Mouse (Mus musculus) intestine, embryonic 14.5 days (tissue): ENCODE data around the gene Lmo2. TPM values are rescaled to one million over a fixed set of nuclear protein-coding genes. Genes with fewer than 3 reads are reported as not detected.

Experiments used
- ATAC-seq: fragments of 200-750 bp; cut with Nextera tagmentation; replicated peaks from 2 replicates; pipeline ENCODE4 v1.8.0; 2017; ENCODE audit warnings: low read depth, moderate number of reproducible peaks, moderate TSS enrichment, moderate library complexity; ENCODE audit not compliant: low FRiP score, low TSS enrichment
- DNase-seq: peaks from one replicate; pipeline ENCODE4 v3.0.0-alpha.2; 2018; ENCODE audit warnings: low spot score
- H3K27ac ChIP-seq: fragments of 300-500 bp; sonication (generic); 2 replicates; pipeline ENCODE4 v1.5.1; 2014; ENCODE audit warnings: low read depth, mild to moderate bottlenecking, control low read depth
- H3K27me3 ChIP-seq: fragments of 300-500 bp; sonication (generic); replicated peaks from 2 replicates; pipeline ENCODE4 v1.6.1; 2014; ENCODE audit warnings: low read length, control low read depth; ENCODE audit not compliant: control insufficient read depth, insufficient read depth
- H3K36me3 ChIP-seq: fragments of 300-500 bp; sonication (generic); 2 replicates; pipeline ENCODE4 v1.6.1; 2014; ENCODE audit warnings: low read length, control low read depth; ENCODE audit not compliant: control insufficient read depth, insufficient read depth
- H3K4me1 ChIP-seq: fragments of 300-500 bp; sonication (generic); replicated peaks from 2 replicates; pipeline ENCODE4 v1.6.1; 2014; ENCODE audit warnings: low read length, control low read depth, mixed read lengths; ENCODE audit not compliant: control insufficient read depth, insufficient read depth
- H3K4me2 ChIP-seq: fragments of 300-500 bp; sonication (generic); 2 replicates; pipeline ENCODE4 v1.6.1; 2014; ENCODE audit warnings: low read length
- H3K4me3 ChIP-seq: fragments of 300-500 bp; sonication (generic); 2 replicates; pipeline ENCODE4 v1.5.1; 2014; ENCODE audit warnings: low read depth, low read length, control low read depth, mixed read lengths
- H3K9ac ChIP-seq: fragments of 300-500 bp; sonication (generic); 2 replicates; pipeline ENCODE4 v1.6.1; 2014; ENCODE audit warnings: mild to moderate bottlenecking, low read length
- H3K9me3 ChIP-seq: fragments of 300-500 bp; sonication (generic); 2 replicates; pipeline ENCODE4 v1.6.1; 2016; ENCODE audit warnings: low read length, control low read depth; ENCODE audit not compliant: control insufficient read depth
- WGBS: fragments of 180-500 bp; shearing (Covaris S2); extraction: QIAGEN DNeasy Blood & Tissue Kit; methylation state at CpG from one replicate; pipeline ENCODE4 v1.1.7; 2014; 5-methylcytosine and 5-hydroxymethylcytosine counted together
- polyA plus RNA-seq: library from polyadenylated mRNA; unstranded; fragments of >200 nt; fragmentation: Nextera tagmentation; extraction: Ambion mirVana; gene quantifications from 2 replicates; pipeline ENCODE4 v1.2.1, GENCODE M21; 2014

Lmo2 gene
- polyA plus RNA-seq, 1 experiment from 2014 or later, result 17.6 TPM

DNA sequence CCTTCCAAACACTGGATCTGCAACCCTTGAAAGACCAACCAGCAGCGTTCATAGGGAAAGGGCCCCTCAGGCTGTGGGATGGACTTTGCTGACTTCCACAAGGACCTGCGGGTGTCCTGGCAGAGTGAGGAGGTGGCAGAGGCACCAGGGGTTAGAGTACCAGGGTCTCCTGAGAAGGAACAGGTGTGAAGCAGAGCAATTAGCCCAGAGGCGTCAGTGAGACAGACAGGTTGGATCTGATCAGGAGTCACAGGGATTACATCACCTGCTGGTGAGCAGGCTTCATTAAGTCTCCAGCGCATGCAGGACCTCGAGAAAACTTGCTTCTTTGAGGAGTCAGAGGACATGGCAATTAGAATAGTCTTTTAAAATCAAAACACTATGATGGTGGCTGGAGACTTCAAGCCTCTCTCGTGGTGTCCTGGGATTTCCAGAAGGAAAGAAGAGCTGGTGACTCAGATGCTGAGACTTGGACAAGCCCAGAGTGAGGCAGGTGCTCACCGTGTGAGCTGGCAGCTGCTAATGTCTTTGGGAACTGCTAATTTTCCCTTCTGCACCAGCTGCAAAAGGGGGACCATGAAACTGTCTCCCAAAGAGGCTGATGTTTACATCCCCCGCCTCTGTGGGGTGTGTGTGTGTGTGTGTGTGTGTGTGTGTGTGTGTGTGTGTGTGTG lies 9.7 kb upstream of the Lmo2 start:
- H3K4me2 ChIP-seq, result no peak overlapping the region
- no peak for ATAC-seq
- 52% methylated on average over 8 of the region's 8 CpGs for WGBS
- DNase-seq, result no peak
- H3K36me3 ChIP-seq, result no peaks in the 10 kb centered on the region
- no peaks in the 10 kb centered on the region for H3K27me3 ChIP-seq
- H3K9me3 ChIP-seq, result no peaks in the 10 kb centered on the region
- no peak overlapping the region for H3K4me3 ChIP-seq
- no peak overlapping the region for H3K27ac ChIP-seq
- H3K9ac ChIP-seq, result no peak overlapping the region
- H3K4me1 ChIP-seq, result no peaks in the 10 kb centered on the region

DNA sequence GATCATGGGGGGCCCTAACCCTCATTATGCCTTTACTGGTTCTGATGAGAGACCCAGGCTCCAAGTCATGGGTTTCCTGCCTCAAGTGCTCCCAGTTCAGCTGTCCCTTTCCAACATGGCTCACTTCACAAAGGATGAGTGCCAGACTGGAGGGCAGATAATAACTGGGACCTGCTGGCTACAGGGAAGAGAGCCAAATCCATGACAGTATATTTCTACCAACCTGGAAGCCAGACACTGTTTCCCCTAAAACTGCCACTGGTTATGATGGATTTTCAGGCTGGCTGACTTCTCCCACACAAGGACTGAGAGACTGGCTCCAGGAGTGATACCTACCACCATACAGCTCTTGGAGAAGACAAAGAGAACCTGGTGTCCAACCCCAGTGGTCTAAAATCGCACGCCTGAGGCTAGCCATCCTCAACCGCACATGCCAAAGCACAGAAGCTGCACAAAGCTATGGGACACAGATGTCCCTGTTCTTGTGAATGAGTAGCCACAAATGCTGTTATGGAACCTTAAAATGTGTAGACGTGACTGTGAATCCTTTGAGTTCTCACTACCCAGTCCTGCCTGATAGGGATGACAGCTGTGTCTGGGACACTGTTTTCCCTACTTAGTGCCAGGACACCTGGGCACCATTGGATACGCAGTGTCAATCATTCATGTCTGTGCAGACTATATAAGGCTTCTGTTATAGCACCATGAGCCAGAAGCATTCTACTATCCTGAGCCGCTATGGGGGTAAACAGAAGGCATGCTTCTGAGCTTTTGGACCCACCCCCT lies 4.5 kb upstream of the Lmo2 start:
- Histone ChIP-seq H3K4me2 (no peak overlapping the region), H3K27me3 (no peaks in the 10 kb centered on the region), H3K36me3 (no peaks in the 10 kb centered on the region), H3K27ac (no peak overlapping the region), H3K9me3 (no peaks in the 10 kb centered on the region), H3K4me1 (no peaks in the 10 kb centered on the region), H3K9ac (no peak overlapping the region), H3K4me3 (no peak overlapping the region)
- ATAC-seq (no peak), DNase-seq (no peak)
- 92% methylated on average over 6 of the region's 6 CpGs for WGBS

DNA sequence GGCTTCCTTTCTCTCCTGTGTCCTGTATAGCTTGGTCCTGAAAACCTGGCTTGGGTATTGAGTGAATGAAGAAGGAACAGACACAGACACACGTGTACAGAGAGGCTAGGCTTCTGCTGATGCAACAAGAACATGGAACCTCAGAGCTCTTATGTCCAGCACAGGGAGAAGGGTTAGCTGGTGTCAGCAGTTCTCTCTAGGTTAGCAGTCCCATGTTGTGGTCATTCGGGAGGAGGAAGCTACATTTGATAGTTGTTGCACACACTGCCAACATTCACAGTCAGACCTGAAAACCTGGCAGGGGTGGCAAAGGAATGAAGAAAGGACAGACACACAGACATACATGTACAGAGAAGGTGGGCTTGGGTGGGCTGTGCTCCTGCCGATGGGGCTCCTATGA lies 2.1 kb upstream of the Lmo2 start:
- H3K4me2 ChIP-seq, result no peak overlapping the region
- no peaks in the 10 kb centered on the region for H3K9me3 ChIP-seq
- no peak overlapping the region for H3K9ac ChIP-seq
- ATAC-seq (no peak), DNase-seq (no peak)
- H3K4me1 ChIP-seq, result no peaks in the 10 kb centered on the region
- no peak overlapping the region for H3K27ac ChIP-seq
- 77% methylated on average over 3 of the region's 3 CpGs for WGBS
- H3K4me3 ChIP-seq, result no peak overlapping the region
- H3K36me3 ChIP-seq, result no peaks in the 10 kb centered on the region
- H3K27me3 ChIP-seq, result no peaks in the 10 kb centered on the region

DNA sequence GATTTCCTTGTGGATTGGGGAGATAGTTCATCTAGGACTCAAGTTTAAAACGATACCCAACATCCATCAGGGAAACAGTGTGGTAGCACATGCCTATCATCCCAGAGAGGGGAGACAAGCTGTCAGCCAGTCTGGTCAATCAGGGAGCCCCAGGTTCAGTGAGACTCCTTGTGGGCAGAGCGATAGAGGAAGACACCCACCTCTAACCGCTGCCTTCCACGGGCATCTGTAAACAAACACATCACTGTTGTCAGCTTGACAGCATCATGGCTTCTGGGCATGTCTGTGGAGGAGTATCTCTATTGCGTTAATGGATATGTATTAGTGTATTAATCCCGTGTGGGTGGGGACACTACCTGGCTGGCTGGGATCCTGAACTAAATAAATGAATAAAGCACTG lies 919 bp upstream of the Lmo2 start:
- Histone ChIP-seq H3K27ac (no peak overlapping the region), H3K9me3 (no peaks in the 10 kb centered on the region), H3K4me2 (no peak overlapping the region), H3K27me3 (no peaks in the 10 kb centered on the region), H3K4me1 (no peaks in the 10 kb centered on the region), H3K4me3 (no peak overlapping the region), H3K36me3 (no peaks in the 10 kb centered on the region), H3K9ac (no peak overlapping the region)
- 78% methylated on average over 6 of the region's 6 CpGs for WGBS
- DNase-seq (no peak), ATAC-seq (no peak)

DNA sequence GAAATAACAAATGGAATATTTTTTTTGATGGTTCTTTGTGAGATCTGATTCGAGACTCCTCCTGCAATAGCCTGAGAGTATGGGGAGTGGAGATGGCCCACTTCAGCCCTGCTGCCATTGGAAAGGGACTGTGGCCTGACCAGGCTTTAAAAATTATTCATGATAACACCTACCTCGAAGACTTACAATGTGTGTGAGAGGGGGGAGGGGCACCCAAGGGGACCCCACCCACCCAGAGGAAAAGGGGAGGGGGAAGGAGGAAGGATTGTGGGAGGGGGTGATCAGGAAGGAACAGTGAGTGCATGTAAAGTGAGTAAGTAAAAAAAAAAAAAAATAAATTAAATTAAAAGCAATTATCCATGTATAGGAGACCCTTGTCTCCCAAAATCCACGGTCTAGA lies 848 bp downstream of the Lmo2 start:
- H3K4me3 ChIP-seq, result no peak overlapping the region
- WGBS, result 62% methylated on average over 3 of the region's 3 CpGs

DNA sequence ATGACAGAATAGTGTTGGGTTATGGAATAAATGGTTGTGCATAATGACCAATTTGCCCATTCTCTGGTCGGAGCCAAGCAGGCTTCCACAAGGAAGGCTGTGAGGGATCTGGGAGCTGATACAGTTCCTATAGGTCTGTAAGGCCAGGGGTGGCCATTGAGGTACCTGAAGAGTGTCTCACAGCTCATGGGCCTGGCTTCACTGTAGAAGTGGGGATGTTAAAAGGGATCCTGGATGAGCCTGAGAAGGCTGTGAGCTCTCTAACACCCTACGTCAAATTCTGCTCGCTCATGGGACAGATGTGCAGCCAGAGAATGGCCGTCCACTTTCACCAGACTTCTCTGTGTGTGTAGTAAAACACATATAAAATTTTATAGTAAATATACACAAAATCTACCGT lies 1.3 kb downstream of the Lmo2 start:
- Histone ChIP-seq H3K4me1 (no peaks in the 10 kb centered on the region), H3K36me3 (no peaks in the 10 kb centered on the region), H3K27ac (no peak overlapping the region), H3K9ac (no peak overlapping the region), H3K4me2 (no peak overlapping the region), H3K4me3 (no peak overlapping the region), H3K9me3 (no peaks in the 10 kb centered on the region), H3K27me3 (no peaks in the 10 kb centered on the region)
- ATAC-seq (no peak), DNase-seq (no peak)
- 84% methylated on average over 5 of the region's 5 CpGs for WGBS

More for the DNA sequence above, 848 bp downstream of the Lmo2 start:
- Histone ChIP-seq H3K36me3 (no peaks in the 10 kb centered on the region), H3K9ac (no peak overlapping the region), H3K27me3 (no peaks in the 10 kb centered on the region), H3K4me2 (no peak overlapping the region), H3K4me1 (no peaks in the 10 kb centered on the region), H3K9me3 (no peaks in the 10 kb centered on the region), H3K27ac (no peak overlapping the region)
- ATAC-seq, result no peak
- no peak for DNase-seq

DNA sequence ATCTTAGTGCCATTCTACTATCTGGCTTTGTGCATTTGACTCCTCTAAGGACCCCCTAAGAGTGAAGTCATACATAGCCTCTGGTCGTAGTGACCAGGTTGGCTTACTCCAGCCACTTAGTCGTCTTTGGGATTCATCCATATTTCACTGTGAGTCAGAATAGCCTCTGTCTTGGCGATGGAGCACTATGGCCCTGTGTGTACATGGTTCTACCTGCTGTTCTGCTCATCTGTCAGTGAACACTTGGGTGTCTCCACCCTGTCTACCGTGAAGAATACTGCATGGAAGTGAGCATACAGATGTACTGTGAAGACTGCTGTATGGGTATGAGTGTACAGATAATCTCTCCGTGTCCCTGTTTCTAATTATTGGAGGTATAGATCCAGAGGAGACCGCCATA lies 1.8 kb downstream of the Lmo2 start:
- 94% methylated on average over 6 of the region's 6 CpGs for WGBS

DNA sequence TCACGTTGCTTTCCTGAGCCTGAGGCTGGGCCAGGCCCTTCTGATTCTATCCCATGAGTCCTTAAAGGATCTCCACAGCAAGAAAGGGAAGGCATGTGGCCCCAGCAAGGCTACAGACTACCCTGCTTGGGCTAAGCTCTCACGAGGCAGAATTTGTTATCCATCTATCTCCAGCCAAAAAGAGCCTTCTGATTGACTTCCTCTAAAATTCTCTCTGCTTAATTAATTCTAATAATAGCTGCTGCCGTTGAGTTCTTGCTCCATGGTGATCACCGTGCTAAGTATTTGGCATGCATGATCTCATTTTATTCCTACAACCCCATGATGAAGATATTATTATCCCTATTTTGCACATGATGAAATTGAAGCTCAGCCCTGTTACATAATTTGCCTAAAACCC lies 4.6 kb downstream of the Lmo2 start:
- H3K27ac ChIP-seq, result no peak overlapping the region
- H3K36me3 ChIP-seq, result no peaks in the 10 kb centered on the region
- ATAC-seq (no peak), DNase-seq (no peak)
- no peak overlapping the region for H3K4me2 ChIP-seq
- H3K4me1 ChIP-seq, result no peaks in the 10 kb centered on the region
- WGBS, result 69% methylated on average over 4 of the region's 4 CpGs
- no peak overlapping the region for H3K4me3 ChIP-seq
- H3K27me3 ChIP-seq, result no peaks in the 10 kb centered on the region
- no peaks in the 10 kb centered on the region for H3K9me3 ChIP-seq
- H3K9ac ChIP-seq, result no peak overlapping the region

More for the DNA sequence above, 1.8 kb downstream of the Lmo2 start:
- no peak overlapping the region for H3K27ac ChIP-seq
- H3K27me3 ChIP-seq, result no peaks in the 10 kb centered on the region
- H3K4me3 ChIP-seq, result no peak overlapping the region
- H3K4me1 ChIP-seq, result no peaks in the 10 kb centered on the region
- DNase-seq (no peak), ATAC-seq (no peak)
- no peaks in the 10 kb centered on the region for H3K9me3 ChIP-seq
- H3K9ac ChIP-seq, result no peak overlapping the region
- no peaks in the 10 kb centered on the region for H3K36me3 ChIP-seq
- H3K4me2 ChIP-seq, result no peak overlapping the region

DNA sequence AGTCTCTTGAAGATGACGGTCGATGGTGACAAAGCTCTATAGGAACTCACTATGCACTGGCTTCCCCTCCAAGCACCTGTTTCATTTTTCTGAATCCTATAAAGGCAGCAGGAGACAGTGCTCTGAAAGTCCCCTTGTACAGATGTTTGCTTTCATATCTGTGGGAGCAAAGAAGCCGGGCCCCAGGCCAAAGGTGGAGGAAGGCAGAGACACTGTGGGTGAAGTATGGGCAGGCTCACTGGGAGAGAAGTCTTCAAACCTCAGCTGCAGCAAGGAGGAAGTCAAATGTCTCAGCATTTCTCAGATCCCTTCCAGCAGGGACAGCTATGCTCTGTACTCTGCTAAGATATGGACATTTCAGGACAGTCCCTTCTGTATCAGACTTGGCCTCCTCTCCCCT lies 7.6 kb downstream of the Lmo2 start:
- H3K27me3 ChIP-seq, result peaks cover 26% of the 10 kb centered on the region
- no peak for ATAC-seq
- WGBS, result 81% methylated on average over 3 of the region's 3 CpGs

More for the DNA sequence above, 7.6 kb downstream of the Lmo2 start:
- no peaks in the 10 kb centered on the region for H3K36me3 ChIP-seq
- DNase-seq, result no peak
- H3K27ac ChIP-seq, result no peak overlapping the region
- H3K4me3 ChIP-seq, result no peak overlapping the region
- H3K9me3 ChIP-seq, result no peaks in the 10 kb centered on the region
- H3K4me2 ChIP-seq, result no peak overlapping the region
- no peak overlapping the region for H3K9ac ChIP-seq
- H3K4me1 ChIP-seq, result no peaks in the 10 kb centered on the region
